Mouse (Mus musculus) embryonic facial prominence, embryonic 11.5 days (tissue): ENCODE measurements around the gene Ckm. TPM values are rescaled to one million over a fixed set of nuclear protein-coding genes. Genes with fewer than 3 reads are reported as not detected.

Source experiments
- ATAC-seq: fragments of 200-750 bp; cut with Nextera tagmentation; replicated peaks from 2 replicates; pipeline ENCODE4 v1.8.0; 2017; ENCODE audit warnings: low read depth; ENCODE audit not compliant: insufficient number of reproducible peaks, low FRiP score, low TSS enrichment
- DNase-seq: peaks from one replicate; pipeline ENCODE4 v3.0.0-alpha.2; 2015; ENCODE audit warnings: low spot score
- H3K27ac ChIP-seq: fragments of 300-500 bp; sonication (generic); replicated peaks from 2 replicates; pipeline ENCODE4 v1.5.1; 2014; ENCODE audit warnings: mild to moderate bottlenecking, low read depth, low read length, control low read depth
- H3K27me3 ChIP-seq: fragments of 300-500 bp; sonication (generic); 2 replicates; pipeline ENCODE4 v1.6.1; 2014; ENCODE audit warnings: mild to moderate bottlenecking, low read length, moderate library complexity, mixed read lengths; ENCODE audit not compliant: control insufficient read depth, insufficient read depth
- H3K36me3 ChIP-seq: fragments of 300-500 bp; sonication (generic); replicated peaks from 2 replicates; pipeline ENCODE4 v1.6.1; 2014; ENCODE audit warnings: low read depth, mild to moderate bottlenecking, low read length, moderate library complexity, mixed read lengths; ENCODE audit not compliant: control insufficient read depth, insufficient read depth
- H3K4me1 ChIP-seq: fragments of 300-500 bp; sonication (generic); 2 replicates; pipeline ENCODE4 v1.6.1; 2014; ENCODE audit warnings: low read length, mixed read lengths; ENCODE audit not compliant: control insufficient read depth, insufficient read depth
- H3K4me2 ChIP-seq: fragments of 300-500 bp; sonication (generic); 2 replicates; pipeline ENCODE4 v1.6.1; 2014; ENCODE audit warnings: low read depth, mild to moderate bottlenecking, control low read depth, low read length, moderate library complexity
- H3K4me3 ChIP-seq: fragments of 300-500 bp; sonication (generic); 2 replicates; pipeline ENCODE4 v1.5.1; 2014; ENCODE audit warnings: low read depth, low read length, control low read depth
- H3K9ac ChIP-seq: fragments of 300-500 bp; sonication (generic); replicated peaks from 2 replicates; pipeline ENCODE4 v1.6.1; 2014; ENCODE audit warnings: mild to moderate bottlenecking, control low read depth, low read length
- H3K9me3 ChIP-seq: fragments of 300-500 bp; sonication (generic); replicated peaks from 2 replicates; pipeline ENCODE4 v1.6.1; 2016; ENCODE audit warnings: mild to moderate bottlenecking, low read length, inconsistent platforms, mixed read lengths; ENCODE audit not compliant: control insufficient read depth
- WGBS: fragments of 180-500 bp; shearing (Covaris S2); extraction: QIAGEN DNeasy Blood & Tissue Kit; methylation state at CpG from one replicate; pipeline ENCODE4 v1.1.7; 2014; 5-methylcytosine and 5-hydroxymethylcytosine counted together
- polyA plus RNA-seq: library from polyadenylated mRNA; unstranded; fragments of >200 nt; fragmentation: Nextera tagmentation; extraction: Ambion mirVana; gene quantifications from 2 replicates; pipeline ENCODE4 v1.2.1, GENCODE M21; 2014

The Ckm gene
- polyA plus RNA-seq, 1 experiment from 2014 or later, result 0.17 TPM

DNA sequence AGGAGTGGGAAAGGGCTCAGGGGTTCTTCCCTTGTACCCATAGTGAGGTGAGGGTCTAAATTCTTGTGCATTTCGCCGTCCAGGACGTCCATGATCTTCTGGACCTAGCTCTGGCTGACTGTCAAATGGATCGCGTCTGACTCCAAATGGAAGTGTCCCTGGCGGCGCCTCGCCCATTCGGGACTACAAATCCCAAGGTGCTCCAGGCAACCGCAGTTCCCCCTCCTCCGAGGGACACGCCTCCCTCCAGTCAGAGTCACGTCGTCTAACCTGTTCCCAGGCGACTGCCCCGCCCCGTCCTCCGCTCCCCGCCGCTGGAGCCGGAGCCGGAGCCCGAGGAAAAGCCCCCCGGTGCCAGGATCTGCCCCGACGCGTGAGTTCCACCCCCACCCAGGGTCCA is 43.6 kb upstream of the Ckm start:
- under 1% methylated on average over 27 of the region's 27 CpGs for WGBS
- Histone ChIP-seq H3K9me3 (no peaks in the 10 kb centered on the region), H3K27ac (no peak overlapping the region), H3K4me3 (peak overlapping the region; percentile 68), H3K4me2 (peak overlapping the region; percentile 95), H3K4me1 (peaks cover 2% of the 10 kb centered on the region), H3K9ac (peak overlapping the region; percentile 57), H3K36me3 (no peaks in the 10 kb centered on the region), H3K27me3 (no peaks in the 10 kb centered on the region)
- DNase-seq (peak; percentile 93), ATAC-seq (peak; percentile 38; the same call in 1 of the 2 replicates)

GRCm38 (mm10) chr7:19361720-19362119 is 42.9 kb upstream of the Ckm start:
- Histone ChIP-seq H3K27ac (no peak overlapping the region), H3K4me1 (peaks cover 2% of the 10 kb centered on the region; the same call in 1 of the 2 replicates), H3K9ac (no peak overlapping the region; the same call in 1 of the 2 replicates), H3K27me3 (no peaks in the 10 kb centered on the region), H3K4me3 (peak overlapping the region; percentile 68), H3K36me3 (no peaks in the 10 kb centered on the region), H3K4me2 (peak overlapping the region; percentile 95), H3K9me3 (no peaks in the 10 kb centered on the region)
- ATAC-seq (no peak), DNase-seq (peak; percentile 77)
- WGBS, result 13% methylated on average over 16 of the region's 16 CpGs

- ATAC-seq (no peak), DNase-seq (no peak)
- no peak overlapping the region for H3K27ac ChIP-seq
- WGBS, result 44% methylated on average over 4 of the region's 4 CpGs
- no peaks in the 10 kb centered on the region for H3K27me3 ChIP-seq
- H3K4me2 ChIP-seq, result no peak overlapping the region
- H3K9me3 ChIP-seq, result no peaks in the 10 kb centered on the region
- no peak overlapping the region for H3K9ac ChIP-seq
- peaks cover 2% of the 10 kb centered on the region; the same call in 1 of the 2 replicates for H3K4me1 ChIP-seq
- H3K4me3 ChIP-seq, result no peak overlapping the region
- H3K36me3 ChIP-seq, result no peaks in the 10 kb centered on the region
These were observed 42.3 kb upstream of the Ckm start for GRCm38 (mm10) chr7:19362276-19362675.

- DNase-seq, result peak; percentile 72
- no peak overlapping the region for H3K27ac ChIP-seq
- H3K9ac ChIP-seq, result no peak overlapping the region
- 6% methylated on average over 18 of the region's 18 CpGs for WGBS
- H3K4me1 ChIP-seq, result no peaks in the 10 kb centered on the region
- no peaks in the 10 kb centered on the region; the same call in 1 of the 2 replicates for H3K27me3 ChIP-seq
- H3K36me3 ChIP-seq, result no peaks in the 10 kb centered on the region
- no peaks in the 10 kb centered on the region for H3K9me3 ChIP-seq
- no peak for ATAC-seq
- no peak overlapping the region for H3K4me3 ChIP-seq
- H3K4me2 ChIP-seq, result no peak overlapping the region
These were observed 40.7 kb upstream of the Ckm start for GRCm38 (mm10) chr7:19363881-19364280.

GRCm38 (mm10) chr7:19365376-19365775 is 39.2 kb upstream of the Ckm start:
- Histone ChIP-seq H3K9ac (no peak overlapping the region), H3K36me3 (no peaks in the 10 kb centered on the region), H3K4me3 (no peak overlapping the region; the same call in 1 of the 2 replicates), H3K27ac (no peak overlapping the region), H3K27me3 (peaks cover 2% of the 10 kb centered on the region; the same call in 1 of the 2 replicates), H3K4me2 (no peak overlapping the region), H3K9me3 (no peaks in the 10 kb centered on the region), H3K4me1 (0 out of 2 replicates have a peak, but pooled peaks cover 3% of the 10 kb centered on the region)
- 75% methylated on average over 4 of the region's 4 CpGs for WGBS
- no peak for DNase-seq
- no peak for ATAC-seq

GRCm38 (mm10) chr7:19368380-19368779 is 36.2 kb upstream of the Ckm start:
- Histone ChIP-seq H3K27ac (no peak overlapping the region), H3K4me3 (no peak overlapping the region), H3K9ac (no peak overlapping the region), H3K27me3 (peaks cover 2% of the 10 kb centered on the region; the same call in 1 of the 2 replicates), H3K4me2 (no peak overlapping the region; the same call in 1 of the 2 replicates), H3K9me3 (no peaks in the 10 kb centered on the region), H3K4me1 (0 out of 2 replicates have a peak, but pooled peaks cover 3% of the 10 kb centered on the region), H3K36me3 (no peaks in the 10 kb centered on the region)
- WGBS, result 19% methylated on average over 16 of the region's 16 CpGs
- peak; percentile 48 for DNase-seq
- no peak for ATAC-seq

DNA sequence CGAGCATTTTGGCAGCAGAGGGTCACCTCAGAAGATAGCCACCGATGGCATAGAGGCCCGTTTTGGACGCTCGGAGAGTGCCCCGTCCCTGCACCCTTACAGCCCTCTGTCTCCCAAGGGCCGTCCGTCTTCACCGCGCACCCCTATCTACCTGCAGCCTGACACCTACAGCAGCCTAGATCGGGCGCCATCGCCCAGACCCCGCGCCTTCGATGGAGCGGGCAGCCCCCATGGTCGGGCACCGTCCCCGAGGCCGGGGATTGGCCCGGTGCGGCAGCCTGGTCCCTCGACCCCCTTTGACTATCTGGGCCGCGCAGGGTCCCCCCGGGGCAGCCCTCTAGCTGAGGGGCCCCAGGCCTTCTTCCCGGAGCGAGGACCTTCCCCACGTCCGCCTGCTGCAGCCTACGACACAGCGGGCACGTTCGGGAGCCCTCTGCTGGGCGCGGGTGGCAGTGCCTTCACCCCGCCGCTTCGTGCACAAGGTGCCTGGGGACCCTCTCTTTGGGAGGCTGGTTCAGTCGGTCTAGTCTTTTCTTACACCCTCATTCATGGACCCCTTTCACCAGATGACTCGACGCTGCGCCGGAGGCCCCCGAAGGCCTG is 34.7 kb upstream of the Ckm start:
- Histone ChIP-seq H3K27ac (no peak overlapping the region), H3K9ac (peak overlapping the region; percentile 62), H3K27me3 (peaks cover 2% of the 10 kb centered on the region; the same call in 1 of the 2 replicates), H3K9me3 (no peaks in the 10 kb centered on the region), H3K36me3 (no peaks in the 10 kb centered on the region), H3K4me2 (peak overlapping the region; percentile 78), H3K4me3 (peak overlapping the region; percentile 35), H3K4me1 (0 out of 2 replicates have a peak, but pooled peaks cover 3% of the 10 kb centered on the region)
- 10% methylated on average over 46 of the region's 46 CpGs for WGBS
- ATAC-seq (peak; percentile 69; the same call in 1 of the 2 replicates), DNase-seq (peak; percentile 77)

GRCm38 (mm10) chr7:19373367-19373766 is 31.2 kb upstream of the Ckm start:
- Histone ChIP-seq H3K27me3 (peaks cover 2% of the 10 kb centered on the region; the same call in 1 of the 2 replicates), H3K4me3 (no peak overlapping the region), H3K4me1 (0 out of 2 replicates have a peak, but pooled peaks cover 3% of the 10 kb centered on the region), H3K27ac (no peak overlapping the region), H3K36me3 (no peaks in the 10 kb centered on the region; the same call in 1 of the 2 replicates), H3K9ac (no peak overlapping the region), H3K4me2 (no peak overlapping the region), H3K9me3 (no peaks in the 10 kb centered on the region)
- DNase-seq, result no peak
- WGBS, result 85% methylated on average over 2 of the region's 2 CpGs
- no peak for ATAC-seq
